Mouse (Mus musculus) forebrain, postnatal 0 days (tissue): ENCODE measurements around the gene Elk3. TPM values are rescaled to one million over a fixed set of nuclear protein-coding genes. Genes with fewer than 3 reads are reported as not detected.

ENCODE experiments used
- ATAC-seq: fragments of 200-750 bp; cut with Nextera tagmentation; 2 replicates; pipeline ENCODE4 v1.8.0; 2017; ENCODE audit warnings: mild to moderate bottlenecking, moderate library complexity
- DNase-seq: peaks from one replicate; pipeline ENCODE4 v3.0.0-alpha.2; 2015
- H3K27ac ChIP-seq: fragments of 300-500 bp; sonication (generic); 2 replicates; pipeline ENCODE4 v1.5.1; 2014; ENCODE audit warnings: low read depth, mild to moderate bottlenecking, antibody characterized with exemption, low read length, moderate library complexity, mixed read lengths
- H3K27me3 ChIP-seq: fragments of 300-500 bp; sonication (generic); 2 replicates; pipeline ENCODE4 v1.6.1; 2014; ENCODE audit warnings: mild to moderate bottlenecking, low read length, mixed read lengths; ENCODE audit not compliant: insufficient read depth
- H3K36me3 ChIP-seq: fragments of 300-500 bp; sonication (generic); 2 replicates; pipeline ENCODE4 v1.6.1; 2014; ENCODE audit warnings: mild to moderate bottlenecking, moderate library complexity; ENCODE audit not compliant: insufficient read depth
- H3K4me1 ChIP-seq: fragments of 300-500 bp; sonication (generic); 2 replicates; pipeline ENCODE4 v1.6.1; 2014; ENCODE audit warnings: antibody characterized with exemption; ENCODE audit not compliant: insufficient read depth
- H3K4me2 ChIP-seq: fragments of 300-500 bp; sonication (generic); 2 replicates; pipeline ENCODE4 v1.6.1; 2014; ENCODE audit warnings: low read depth, mild to moderate bottlenecking, moderate library complexity
- H3K4me3 ChIP-seq: fragments of 300-500 bp; sonication (generic); 2 replicates; pipeline ENCODE4 v1.5.1; 2014; ENCODE audit warnings: low read depth, low read length, mixed read lengths
- H3K9ac ChIP-seq: fragments of 300-500 bp; sonication (generic); 2 replicates; pipeline ENCODE4 v1.6.1; 2014; ENCODE audit warnings: mild to moderate bottlenecking
- H3K9me3 ChIP-seq: fragments of 300-500 bp; sonication (generic); 2 replicates; pipeline ENCODE4 v1.6.1; 2016; ENCODE audit warnings: low read length
- CTCF ChIP-seq: sonication (generic); IDR thresholded peaks from 2 replicates; pipeline ENCODE4 v1.5.1; 2016; ENCODE audit warnings: antibody characterized with exemption, control low read depth, low read depth
- WGBS: fragments of 180-500 bp; shearing (Covaris S2); extraction: QIAGEN DNeasy Blood & Tissue Kit; methylation state at CpG from one replicate; pipeline ENCODE4 v1.1.7; 2014; 5-methylcytosine and 5-hydroxymethylcytosine counted together
- polyA plus RNA-seq: library from polyadenylated mRNA; unstranded; fragments of >200 nt; fragmentation: Nextera tagmentation; extraction: Ambion mirVana; gene quantifications from 2 replicates; pipeline ENCODE4 v1.2.1, GENCODE M21; 2015
- total RNA-seq: library from RNA; depleted of rRNA; stranded (reverse); fragments of >200 nt; gene quantifications from 2 replicates; pipeline ENCODE4 v1.2.3, GENCODE M21; 2014

The Elk3 gene
- total and polyA plus RNA-seq, 2 experiments from 2014 or later = 6.2 to 8.8 TPM

- Histone ChIP-seq H3K4me1 (no peaks in the 10 kb centered on the region), H3K9me3 (no peaks in the 10 kb centered on the region), H3K4me2 (no peak overlapping the region), H3K36me3 (no peaks in the 10 kb centered on the region), H3K9ac (no peak overlapping the region), H3K27me3 (no peaks in the 10 kb centered on the region), H3K27ac (no peak overlapping the region), H3K4me3 (no peak overlapping the region)
- 57% methylated on average over 3 of the region's 3 CpGs for WGBS
- no peak for TF ChIP-seq CTCF
- no peak for ATAC-seq
- DNase-seq = no peak
Measured at GRCm38 (mm10) chr10:93332261-93332809, 21.4 kb upstream of the Elk3 start.

- Histone ChIP-seq H3K4me1 (no peaks in the 10 kb centered on the region), H3K9me3 (no peaks in the 10 kb centered on the region)
- 82% methylated on average over 4 of the region's 4 CpGs for WGBS
Measured at GRCm38 (mm10) chr10:93331543-93331942, 20.6 kb upstream of the Elk3 start.

DNA sequence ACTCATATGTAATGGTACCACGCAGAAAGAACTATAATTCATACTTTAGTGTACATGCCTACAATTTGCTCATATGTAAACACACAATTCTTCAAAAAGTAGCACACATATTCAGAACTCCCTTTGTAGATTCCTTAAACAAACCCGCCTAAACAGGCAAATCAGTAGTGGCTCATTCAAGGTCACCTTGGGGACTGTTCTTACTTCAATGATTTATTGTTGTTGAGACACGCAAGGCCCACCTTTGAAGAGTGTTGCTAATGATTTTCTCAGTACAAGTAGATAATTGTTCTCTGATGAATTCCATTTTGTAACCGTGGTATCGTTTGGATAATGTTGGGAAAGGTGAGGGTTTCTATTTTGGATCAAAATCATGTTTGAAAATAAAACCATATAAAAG is 17.4 kb upstream of the Elk3 start:
- Histone ChIP-seq H3K4me3 (no peak overlapping the region), H3K27ac (no peak overlapping the region), H3K4me1 (no peaks in the 10 kb centered on the region), H3K4me2 (no peak overlapping the region), H3K9me3 (no peaks in the 10 kb centered on the region), H3K9ac (no peak overlapping the region), H3K36me3 (no peaks in the 10 kb centered on the region), H3K27me3 (no peaks in the 10 kb centered on the region)
- ATAC-seq (no peak), DNase-seq (no peak)
- WGBS = 51% methylated on average over 5 of the region's 5 CpGs
- TF ChIP-seq CTCF = no peak

More at GRCm38 (mm10) chr10:93331543-93331942, 20.6 kb upstream of the Elk3 start:
- no peak overlapping the region for H3K9ac ChIP-seq
- TF ChIP-seq CTCF = no peak
- ATAC-seq = no peak
- no peaks in the 10 kb centered on the region for H3K36me3 ChIP-seq
- no peak overlapping the region for H3K4me3 ChIP-seq
- no peaks in the 10 kb centered on the region for H3K27me3 ChIP-seq
- no peak for DNase-seq
- no peak overlapping the region for H3K4me2 ChIP-seq
- no peak overlapping the region for H3K27ac ChIP-seq

GRCm38 (mm10) chr10:93327187-93327586 is 16.3 kb upstream of the Elk3 start:
- Histone ChIP-seq H3K4me3 (no peak overlapping the region), H3K27ac (no peak overlapping the region), H3K36me3 (no peaks in the 10 kb centered on the region), H3K27me3 (no peaks in the 10 kb centered on the region), H3K4me1 (no peaks in the 10 kb centered on the region), H3K9ac (no peak overlapping the region), H3K9me3 (no peaks in the 10 kb centered on the region), H3K4me2 (no peak overlapping the region)
- 77% methylated on average over 6 of the region's 6 CpGs for WGBS
- ATAC-seq (no peak), DNase-seq (no peak)
- TF ChIP-seq CTCF = no peak

- TF ChIP-seq CTCF = no peak
- DNase-seq = no peak
- Histone ChIP-seq H3K9ac (no peak overlapping the region), H3K4me1 (no peaks in the 10 kb centered on the region), H3K4me2 (no peak overlapping the region), H3K4me3 (no peak overlapping the region), H3K36me3 (no peaks in the 10 kb centered on the region), H3K27me3 (no peaks in the 10 kb centered on the region), H3K9me3 (no peaks in the 10 kb centered on the region), H3K27ac (no peak overlapping the region)
- WGBS = 86% methylated on average over 8 of the region's 8 CpGs
- no peak for ATAC-seq
Measured at GRCm38 (mm10) chr10:93326741-93327100, 15.8 kb upstream of the Elk3 start.

DNA sequence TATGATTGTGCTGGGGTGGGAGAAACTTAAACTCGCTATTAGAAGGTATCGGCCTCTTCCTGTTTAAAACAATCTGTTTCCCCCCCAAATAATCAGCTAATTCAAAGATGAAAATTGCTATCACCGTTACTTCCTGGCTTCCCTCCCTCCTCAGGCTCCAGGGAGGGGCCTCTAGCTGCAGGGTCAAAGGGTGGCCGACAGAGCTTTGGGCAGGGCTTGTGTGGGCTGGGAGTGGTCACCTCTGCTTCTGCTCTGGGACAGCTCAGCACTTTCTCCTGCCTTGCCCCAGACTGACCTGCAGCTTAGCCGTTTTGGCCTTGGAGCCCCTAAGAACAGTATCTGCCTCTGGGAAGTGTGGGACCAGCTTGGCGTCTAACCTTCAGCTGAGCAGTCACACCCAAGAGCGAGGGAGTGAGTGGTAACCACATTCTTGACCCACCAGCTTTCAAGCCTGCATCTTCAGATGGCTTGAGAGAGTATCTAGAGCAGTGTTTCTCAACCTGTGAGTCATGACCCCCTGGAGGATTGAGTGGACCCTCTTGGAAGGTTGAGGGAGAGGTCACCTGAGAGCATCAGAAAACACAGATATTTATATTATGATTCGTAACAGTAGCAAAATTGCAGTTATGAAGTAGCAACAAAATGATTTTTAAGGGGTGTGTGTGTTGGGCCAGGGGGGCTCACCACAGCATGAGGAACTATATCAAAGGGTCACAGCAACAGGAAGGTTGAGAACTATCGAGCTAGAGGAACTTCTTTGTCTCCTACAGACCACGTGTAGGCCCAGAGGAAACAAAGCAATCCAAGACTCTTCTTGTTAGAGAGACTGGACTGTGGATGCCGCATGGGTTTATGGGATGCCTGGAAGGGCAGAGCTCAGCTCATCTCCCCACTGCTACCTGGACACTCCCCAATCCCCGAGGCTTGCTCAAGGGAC is 15.1 kb upstream of the Elk3 start:
- Histone ChIP-seq H3K9me3 (no peaks in the 10 kb centered on the region), H3K9ac (no peak overlapping the region), H3K4me1 (no peaks in the 10 kb centered on the region), H3K4me2 (no peak overlapping the region), H3K27ac (no peak overlapping the region), H3K36me3 (no peaks in the 10 kb centered on the region), H3K27me3 (no peaks in the 10 kb centered on the region), H3K4me3 (no peak overlapping the region)
- no peak for ATAC-seq
- DNase-seq = no peak
- no peak for TF ChIP-seq CTCF
- WGBS = 83% methylated on average over 12 of the region's 12 CpGs

GRCm38 (mm10) chr10:93325369-93325768 is 14.4 kb upstream of the Elk3 start:
- Histone ChIP-seq H3K36me3 (no peaks in the 10 kb centered on the region), H3K4me2 (no peak overlapping the region), H3K4me3 (no peak overlapping the region), H3K9me3 (no peaks in the 10 kb centered on the region), H3K27me3 (no peaks in the 10 kb centered on the region), H3K4me1 (no peaks in the 10 kb centered on the region), H3K9ac (no peak overlapping the region), H3K27ac (no peak overlapping the region)
- DNase-seq = no peak
- no peak for ATAC-seq
- no peak for TF ChIP-seq CTCF
- 84% methylated on average over 3 of the region's 3 CpGs for WGBS
